Mouse (Mus musculus): ENCODE measurements around the gene Maz. TPM values are rescaled to one million over a fixed set of nuclear protein-coding genes. Genes with fewer than 3 reads are reported as not detected.
A peak's percentile ranks its signal among the peaks of the same experiment; 100 is the strongest.

The Maz gene
- total RNA-seq, 4 experiments from 2014 or later = 99.9 to 123 (median 111) TPM

DNA sequence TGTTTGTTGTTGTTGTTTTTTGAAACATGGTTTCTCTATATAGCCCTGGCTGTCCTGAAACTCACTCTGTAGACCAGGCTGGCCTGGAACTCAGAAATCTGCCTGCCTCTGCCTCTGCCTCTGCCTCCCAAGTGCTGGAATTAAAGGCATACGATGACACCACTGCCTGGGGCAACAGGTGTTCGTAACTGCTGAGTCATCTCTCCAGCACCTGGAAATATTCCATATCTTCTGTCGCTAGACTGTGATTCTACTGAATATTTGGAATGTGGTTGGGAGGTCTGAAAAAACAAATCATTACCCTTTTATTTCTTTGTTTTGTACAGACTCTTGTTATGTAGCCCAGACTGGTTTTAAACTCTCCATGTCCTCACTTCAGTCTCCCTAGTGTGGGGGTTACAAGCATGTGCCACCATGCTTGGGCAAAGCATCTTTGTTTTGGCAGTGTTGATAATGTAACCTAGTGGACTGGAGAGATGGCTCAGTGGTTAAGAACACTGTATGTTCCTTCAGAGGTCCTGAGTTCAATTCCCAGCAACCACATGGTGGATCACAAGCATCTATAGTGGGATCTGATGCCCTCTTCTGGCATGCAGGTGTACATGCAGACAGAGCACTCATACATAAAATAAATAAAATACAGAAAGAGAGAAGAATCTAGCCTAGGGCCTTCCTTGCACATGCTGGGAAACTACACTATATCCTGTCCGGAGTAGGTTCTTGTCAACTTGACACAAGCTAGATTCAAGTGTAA lies 22.5 kb downstream of the Maz start:
- no peak for DNase-seq

GRCm38 (mm10) chr7:127003620-127004019 lies 23.2 kb downstream of the Maz start:
- no peak for DNase-seq

DNA sequence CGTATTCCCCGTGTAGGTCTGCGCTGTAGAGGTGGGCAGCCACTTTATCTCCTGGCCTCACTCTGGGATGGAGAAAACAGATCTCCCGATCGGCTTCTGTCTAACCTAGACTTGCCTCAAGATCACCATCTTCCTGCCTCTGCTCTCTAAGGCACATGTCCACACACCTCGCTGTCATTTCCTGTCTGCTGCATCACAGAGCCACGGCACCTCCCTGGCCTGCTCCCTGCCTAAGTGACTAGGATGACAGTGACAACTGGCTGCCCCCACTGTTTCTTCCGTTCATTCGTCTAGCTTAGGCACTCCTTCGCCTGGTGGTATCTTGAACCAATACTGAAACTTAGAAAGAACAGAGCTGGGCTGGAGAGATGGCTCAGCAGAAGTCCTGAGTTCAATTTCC lies 27.3 kb downstream of the Maz start:
- no peak for DNase-seq

DNA sequence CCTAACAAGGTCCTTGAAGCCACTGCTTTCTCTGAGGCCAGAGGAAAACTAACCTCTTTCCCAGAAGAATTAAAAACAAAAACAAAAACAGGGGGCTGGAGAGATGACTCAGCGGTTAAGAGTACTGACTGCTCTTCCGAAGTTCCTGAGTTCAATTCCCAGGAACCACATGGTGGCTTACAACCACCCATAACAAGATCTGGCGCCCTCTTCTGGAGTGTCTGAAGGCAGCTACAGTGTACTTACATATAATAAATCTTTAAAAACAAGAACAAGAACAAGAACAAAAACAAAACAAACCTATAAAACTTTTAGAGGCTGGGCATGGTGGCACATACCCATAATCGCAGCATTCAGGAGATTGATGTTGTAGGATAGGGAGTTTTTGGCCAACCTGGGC lies 30.4 kb downstream of the Maz start:
- DNase-seq = no peak

DNA sequence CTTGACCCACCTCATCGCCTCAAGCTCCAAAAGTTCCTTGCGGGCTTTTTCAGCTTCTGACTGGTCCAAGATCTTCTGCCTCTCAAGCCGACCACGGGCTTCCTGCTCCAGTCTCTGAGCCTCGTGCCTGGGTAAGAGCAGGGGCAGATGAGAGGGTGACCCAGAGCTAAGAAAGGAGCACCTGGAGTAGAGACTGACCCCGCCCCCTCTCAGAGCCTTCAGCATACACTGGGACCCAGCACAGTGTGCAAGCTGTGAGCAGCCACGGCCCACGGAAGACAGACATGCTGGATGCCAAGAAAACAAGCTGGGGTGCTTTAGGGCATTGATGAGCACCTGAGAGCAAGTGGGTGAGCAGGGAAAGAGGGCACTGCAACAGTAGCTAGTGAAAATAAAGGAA lies 38.0 kb downstream of the Maz start:
- DNase-seq = no peak

GRCm38 (mm10) chr7:126986319-126986718 lies 40.5 kb downstream of the Maz start:
- no peak for DNase-seq

- no peak for DNase-seq
Measured at GRCm38 (mm10) chr7:126984667-126985444, 42.0 kb downstream of the Maz start.

- no peak for DNase-seq
Measured at GRCm38 (mm10) chr7:126983113-126983512, 43.7 kb downstream of the Maz start.

DNA sequence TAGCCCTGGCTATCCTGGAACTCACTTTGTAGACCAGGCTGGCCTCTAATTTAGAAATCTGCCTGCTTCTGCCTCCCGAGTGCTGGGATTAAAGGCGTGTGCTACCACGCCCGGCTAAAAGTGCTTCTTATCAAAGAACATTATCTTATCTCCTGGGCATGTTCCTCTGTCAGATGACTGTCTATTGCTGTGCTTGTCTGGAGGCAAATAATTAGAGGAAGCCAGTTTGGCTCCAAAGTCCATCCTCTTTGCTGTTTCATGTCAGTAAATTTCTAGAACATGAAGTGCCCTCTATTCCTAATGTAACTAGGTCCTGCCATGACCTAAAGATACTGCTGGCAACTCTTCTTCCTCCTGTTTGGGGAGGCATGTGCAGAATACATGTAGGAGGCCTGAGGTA lies 44.8 kb downstream of the Maz start:
- no peak for DNase-seq

GRCm38 (mm10) chr7:126981601-126982000 lies 45.2 kb downstream of the Maz start:
- no peak for DNase-seq

GRCm38 (mm10) chr7:126978841-126979240 lies 48.0 kb downstream of the Maz start:
- no peak for DNase-seq

- no peak for DNase-seq
Measured at GRCm38 (mm10) chr7:126976878-126977459, 49.9 kb downstream of the Maz start.

GRCm38 (mm10) chr7:126975950-126976866 lies 50.6 kb downstream of the Maz start, which contains the start of gene Cdiptos:
Cdiptos (minus strand) TSS chr7:126976098.
- peak; percentile 93 for DNase-seq

DNA sequence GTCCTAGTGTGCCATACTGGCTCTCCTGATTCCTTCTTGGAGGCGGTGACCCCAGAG lies 51.1 kb downstream of the Maz start, which contains the start of gene Cdipt:
Cdipt (plus strand) TSS at position 22 of the 57 bp plus-strand sequence.
- DNase-seq = no peak

GRCm38 (mm10) chr7:126975493-126975892 lies 51.3 kb downstream of the Maz start:
- no peak for DNase-seq

Small RNAs within 50 kb of the gene (microRNA-seq; reads per million reads assigned to microRNA genes)
- gene Gm44343 = 0 reads per million in 2 experiments

Other genes with a start within 250 kb of the Maz start
- gene Tbx6, start 245.6 kb downstream of the Maz start, total RNA-seq (2022) = under 1 TPM in 3 of 4 experiments, not detected in 1; 0.35 to 0.74 (median 0.56) TPM
- 100 to 1,000 TPM in 1 of 4 experiments, 10 to 100 TPM in 3; 85.9 to 100 (median 94.9) TPM for gene Ppp4c, start 234.5 kb downstream of the Maz start, total RNA-seq (2022)
- gene Fam57b, start 229.4 kb downstream of the Maz start, total RNA-seq (2022) = 10 to 100 TPM in 3 of 4 experiments, 1 to 10 TPM in 1; 9.4 to 16.7 (median 13.8) TPM
- not detected for gene 4930451I11Rik, start 195.4 kb downstream of the Maz start, total RNA-seq (2022)
- 1 to 10 TPM in 2 of 4 experiments, under 1 TPM in 2; 0.15 to 1.4 (median 1.1) TPM for gene Doc2a, start 179.6 kb downstream of the Maz start, total RNA-seq (2022)
- 10 to 100 TPM in 3 of 4 experiments, 1 to 10 TPM in 1; 8.7 to 21.8 (median 15.2) TPM for gene Hirip3, start 165.1 kb downstream of the Maz start, total RNA-seq (2022)
- gene Ino80e, start 164.7 kb downstream of the Maz start, total RNA-seq (2022) = 10 to 100 TPM; 42.7 to 56.2 (median 48.0) TPM
- 100 to 1,000 TPM in 2 of 4 experiments, 10 to 100 TPM in 2; 68.1 to 117 (median 94.5) TPM for gene Taok2, start 142.3 kb downstream of the Maz start, total RNA-seq (2022)
- 10 to 100 TPM; 29.4 to 48.6 (median 37.2) TPM for gene Tmem219, start 104.1 kb downstream of the Maz start, total RNA-seq (2022)
- 10 to 100 TPM; 20.9 to 35.2 (median 33.6) TPM for gene Kctd13, start 98.2 kb downstream of the Maz start, total RNA-seq (2022)
- gene Asphd1, start 77.5 kb downstream of the Maz start, total RNA-seq (2022) = 1 to 10 TPM; 1.7 to 5.0 (median 3.7) TPM
- 100 to 1,000 TPM in 3 of 4 experiments, 10 to 100 TPM in 1; 94.1 to 133 (median 117) TPM for gene Sez6l2, start 76.5 kb downstream of the Maz start, total RNA-seq (2022)
- 100 to 1,000 TPM in 3 of 4 experiments, 10 to 100 TPM in 1; 99.2 to 107 (median 103) TPM for gene Cdipt, start 51.1 kb downstream of the Maz start, total RNA-seq (2022)
- gene Cdiptos, start 50.9 kb downstream of the Maz start, total RNA-seq (2022) = 1 to 10 TPM in 1 of 4 experiments, under 1 TPM in 3; 0.46 to 1.8 (median 0.71) TPM
- 100 to 1,000 TPM; 117 to 186 (median 125) TPM for gene Mvp, start 12.4 kb downstream of the Maz start, total RNA-seq (2022)
- gene Pagr1b, start 10.6 kb downstream of the Maz start, total RNA-seq (2022) = 1 to 10 TPM in 1 of 4 experiments, not detected in 3; 1.5 TPM
- gene Pagr1a, start 9.7 kb downstream of the Maz start, total RNA-seq (2022) = 10 to 100 TPM in 3 of 4 experiments, 1 to 10 TPM in 1; 7.5 to 36.1 (median 14.3) TPM
- gene Gm42742, start 5.9 kb downstream of the Maz start, total RNA-seq (2022) = 10 to 100 TPM in 3 of 4 experiments, 1 to 10 TPM in 1; 5.5 to 40.3 (median 28.9) TPM
- gene Prrt2, start 5.8 kb downstream of the Maz start, total RNA-seq (2022) = 1 to 10 TPM; 2.4 to 8.7 (median 6.4) TPM
- 1 to 10 TPM; 1.5 to 3.6 (median 1.8) TPM for gene Kif22, start 15.4 kb upstream of the Maz start, total RNA-seq (2022)
- gene Zg16, start 60.3 kb upstream of the Maz start, total RNA-seq (2022) = not detected
- 1 to 10 TPM; 1.4 to 1.8 (median 1.5) TPM for gene AI467606, start 64.3 kb upstream of the Maz start, total RNA-seq (2022)
- gene Qprt, start 95.2 kb upstream of the Maz start, total RNA-seq (2022) = under 1 TPM; 0.12 to 0.83 (median 0.31) TPM
- 1 to 10 TPM; 1.2 to 2.0 (median 1.7) TPM for gene Spn, start 110.8 kb upstream of the Maz start, total RNA-seq (2022)
- 10 to 100 TPM; 61.9 to 89.2 (median 70.0) TPM for gene Cd2bp2, start 169.0 kb upstream of the Maz start, total RNA-seq (2022)
- gene Tbc1d10b, start 181.4 kb upstream of the Maz start, total RNA-seq (2022) = 10 to 100 TPM; 47.9 to 63.7 (median 57.0) TPM
- 1 to 10 TPM; 2.8 to 6.2 (median 3.7) TPM for gene Mylpf, start 181.9 kb upstream of the Maz start, total RNA-seq (2022)
- gene Zfp553, start 206.0 kb upstream of the Maz start, total RNA-seq (2022) = 10 to 100 TPM; 11.6 to 19.5 (median 15.0) TPM
- gene Sept1, start 206.1 kb upstream of the Maz start, total RNA-seq (2022) = 10 to 100 TPM in 2 of 4 experiments, 1 to 10 TPM in 2; 9.1 to 11.2 (median 10.3) TPM
- gene Zfp771, start 217.2 kb upstream of the Maz start, total RNA-seq (2022) = 10 to 100 TPM; 32.9 to 46.1 (median 39.7) TPM
- 10 to 100 TPM; 28.2 to 36.5 (median 31.6) TPM for gene Dctpp1, start 233.7 kb upstream of the Maz start, total RNA-seq (2022)
- gene Sephs2, start 247.0 kb upstream of the Maz start, total RNA-seq (2022) = 100 to 1,000 TPM in 1 of 4 experiments, 10 to 100 TPM in 3; 44.5 to 105 (median 76.5) TPM

Data from adrenal gland, adult 8-10 months (tissue).